Comparison of ENCODE assay signal across 21 mouse cellular contexts in genomic region chr19:53781826-53782225, GRCm38 (mm10).
DNase-seq lines count a peak whose midpoint lies in the region; TF ChIP-seq lines count a peak whose summit lies in the region.
"Had no signal": no experiment of that assay in that cellular context is flagged by ENCODE, and none has a peak within 500 bp of the region (broad histone marks: within the 10 kb centered on the region; RNA-seq: fewer than 3 reads in every experiment).

No protein-coding gene starts in this region.

- DNase-seq in gastrocnemius, adult 2 months = no peak
- DNase-seq in gastrocnemius, postnatal 36 days = no peak
- peak; percentile 36 for DNase-seq in adrenal gland, postnatal 14 days
- DNase-seq in fat pad, adult 2 months (ENCODE audit: extremely low read depth, low read depth, low spot score) = peak; percentile 67
- DNase-seq in lung, postnatal 14 days = peak; percentile 30
- no peak for DNase-seq in thymus, postnatal 36 days
- DNase-seq in left cerebral cortex, adult 11 months (ENCODE audit: low spot score) = no peak
- no peak for DNase-seq in frontal cortex, postnatal 10 days (ENCODE audit: low spot score in 2 of 2)
- DNase-seq: B cell, adult 2 months; cerebellum, adult 8-10 months; heart, adult 18-20 months; left cerebral cortex, postnatal 4 days; liver; right cerebral cortex, postnatal 4 days had no signal

- H3K27ac ChIP-seq in gastrocnemius, adult 2 months = peak overlapping the region; percentile 57
- H3K27ac ChIP-seq: embryonic facial prominence, embryonic 12.5 days; heart, embryonic 15.5 days; hindbrain, postnatal 0 days; kidney, postnatal 0 days; left cerebral cortex, adult 2 months; midbrain, embryonic 10.5 days; stomach, postnatal 0 days had no signal

- no peak for TF ChIP-seq CTCF in gastrocnemius, adult 2 months (IDR thresholded peaks at IDR 0.05)

- no peak overlapping the region for H3K4me3 ChIP-seq in gastrocnemius, adult 2 months
- H3K4me3 ChIP-seq: embryonic facial prominence, embryonic 12.5 days; heart, embryonic 15.5 days; left cerebral cortex, adult 2 months; midbrain, embryonic 10.5 days had no signal

- intact Hi-C loops in gastrocnemius, adult 2 months (cut with DNase I) = no loop called here
- intact Hi-C loops in gastrocnemius, postnatal 36 days (cut with DNase I) = no loop called here

Comparison
In these comparisons a context has a peak if more than half of its experiments do, and no peak if none do; other contexts are left out.
1. DNase-seq: peak in adrenal gland, postnatal 14 days (single experiment), fat pad, adult 2 months (single experiment) and lung, postnatal 14 days (single experiment); none in gastrocnemius, adult 2 months (single experiment), gastrocnemius, postnatal 36 days (0 of 2), thymus, postnatal 36 days (0 of 2), left cerebral cortex, adult 11 months (single experiment) and frontal cortex, postnatal 10 days (0 of 2).